Mouse (Mus musculus): Measurements from ENCODE around the gene Tex13a. TPM values are rescaled to one million over a fixed set of nuclear protein-coding genes. Genes with fewer than 3 reads are reported as not detected.

Gene Tex13a
- not detected in 2 replicates for polyA plus RNA-seq (2016; fragmentation: Nextera tagmentation; extraction: Ambion mirVana)

DNA sequence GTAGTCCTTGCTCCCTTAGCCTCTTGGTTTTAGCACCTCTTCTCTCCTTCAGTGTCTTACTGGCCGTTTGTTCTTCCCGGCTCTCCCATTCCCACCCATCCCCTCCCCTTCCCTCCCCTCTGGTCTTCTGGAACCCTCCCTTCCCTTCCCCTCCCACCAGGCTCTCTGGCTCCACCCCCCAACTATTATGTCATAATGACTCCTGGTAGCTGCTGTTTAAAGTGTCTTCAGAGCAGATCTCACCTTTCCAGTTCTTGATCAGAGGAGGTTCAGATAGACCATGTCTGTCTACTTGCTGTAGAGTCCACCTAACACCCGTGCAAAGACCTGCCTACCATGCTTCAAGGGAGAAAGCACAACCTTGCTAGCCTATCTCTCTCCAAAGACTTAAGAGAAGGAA, at the start of gene Tex13a:
Tex13a (minus strand) TSS at position 101 of the 400 bp plus-strand sequence.
- Histone ChIP-seq H3K27ac (no peak within 1 kb of the TSS), H3K4me3 (no peak within 1 kb of the TSS), H3K36me3 (replicated peaks) (no peaks in the 10 kb centered on the region), H3K9me3 (no peaks in the 10 kb centered on the region), H3K27me3 (ENCODE audit: poor library complexity, severe bottlenecking) (peaks cover 49% of the 10 kb centered on the region), H3K4me1 (no peaks in the 10 kb centered on the region)
- 94% methylated on average over 3 of the region's 3 CpGs for WGBS
- no peak for DNase-seq (ENCODE audit: extremely low spot score, low spot score)

DNA sequence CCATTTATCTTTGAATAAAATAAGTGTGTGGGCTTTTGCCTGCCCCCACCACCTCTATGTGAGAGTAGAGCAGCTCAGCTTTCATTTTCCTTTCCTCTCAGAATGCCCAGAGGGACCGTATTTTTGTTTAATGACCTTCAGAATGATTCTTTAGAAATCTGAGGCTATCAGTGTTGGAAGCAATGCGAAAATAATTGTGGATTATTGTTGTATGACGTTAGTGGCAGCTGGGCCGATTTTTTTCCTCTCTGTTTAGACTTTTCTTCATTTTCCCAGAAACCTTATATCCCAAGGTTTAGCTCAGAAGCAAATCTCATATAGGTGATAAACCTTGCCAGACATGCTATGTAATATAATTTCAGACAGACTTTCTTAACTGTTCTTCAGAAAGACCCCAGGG, 25.2 kb upstream of the Tex13a start:
- H3K4me1 ChIP-seq = no peaks in the 10 kb centered on the region
- H3K36me3 ChIP-seq (replicated peaks) = no peaks in the 10 kb centered on the region
- no peak overlapping the region for H3K4me3 ChIP-seq
- H3K27me3 ChIP-seq (ENCODE audit: poor library complexity, severe bottlenecking) = peaks cover 7% of the 10 kb centered on the region; the same call in 1 of the 2 replicates
- no peaks in the 10 kb centered on the region for H3K9me3 ChIP-seq
- H3K27ac ChIP-seq = no peak overlapping the region
- no peak for DNase-seq (ENCODE audit: extremely low spot score, low spot score)
- WGBS = 80% methylated on average over 4 of the region's 4 CpGs

- Histone ChIP-seq H3K4me3 (no peak overlapping the region), H3K9me3 (no peaks in the 10 kb centered on the region), H3K27ac (no peak overlapping the region), H3K36me3 (replicated peaks) (no peaks in the 10 kb centered on the region), H3K27me3 (ENCODE audit: poor library complexity, severe bottlenecking) (peaks cover 5% of the 10 kb centered on the region; the same call in 1 of the 2 replicates), H3K4me1 (no peaks in the 10 kb centered on the region)
- WGBS = 15% methylated on average over 3 of the region's 3 CpGs
- no peak for DNase-seq (ENCODE audit: extremely low spot score, low spot score)
Measured at GRCm38 (mm10) chrX:138170146-138170545, 39.2 kb downstream of the Tex13a start.

Measured in forebrain, embryonic 10.5 days (tissue).